Mouse (Mus musculus): ENCODE measurements around the gene Gm21958. TPM values are rescaled to one million over a fixed set of nuclear protein-coding genes. Genes with fewer than 3 reads are reported as not detected.
"Not testable (repeated sequence)": the region's sequence is repeated elsewhere in the genome, so short reads cannot be mapped to it uniquely, and the experiment has no call there.

The Gm21958 gene
- total RNA-seq, 2 experiments from 2014 or later = not detected

- DNase-seq (ENCODE audit: low spot score in 2 of 2) = no peak
These were observed 9.8 kb upstream of the Gm21958 start for GRCm38 (mm10) chr3:54723741-54724500.

GRCm38 (mm10) chr3:54718947-54719346 lies 4.8 kb upstream of the Gm21958 start:
- DNase-seq (ENCODE audit: low spot score in 2 of 2) = no peak

GRCm38 (mm10) chr3:54717348-54717747 lies 3.2 kb upstream of the Gm21958 start:
- DNase-seq (ENCODE audit: low spot score in 2 of 2) = no peak

- no peak for DNase-seq (ENCODE audit: low spot score in 2 of 2)
These were observed 1.3 kb upstream of the Gm21958 start for GRCm38 (mm10) chr3:54715461-54715860.

GRCm38 (mm10) chr3:54708972-54709371 lies 5.2 kb downstream of the Gm21958 start:
- no peak for DNase-seq (ENCODE audit: low spot score in 2 of 2)

GRCm38 (mm10) chr3:54704106-54704505 lies 10.0 kb downstream of the Gm21958 start:
- DNase-seq (ENCODE audit: low spot score in 2 of 2) = not testable (repeated sequence)

- DNase-seq (ENCODE audit: low spot score in 2 of 2) = no peak
These were observed 14.3 kb downstream of the Gm21958 start for GRCm38 (mm10) chr3:54699759-54700301.

GRCm38 (mm10) chr3:54693056-54693415 lies 21.1 kb downstream of the Gm21958 start:
- no peak for DNase-seq (ENCODE audit: low spot score in 2 of 2)

- peak; percentile 79 to 90 for DNase-seq (ENCODE audit: low spot score in 2 of 2)
These were observed 21.7 kb downstream of the Gm21958 start, which contains the start of gene Supt20 for GRCm38 (mm10) chr3:54692202-54693055. Gene Supt20 (plus strand): TSS chr3:54692807.

GRCm38 (mm10) chr3:54689091-54689490 lies 25.1 kb downstream of the Gm21958 start:
- DNase-seq (ENCODE audit: low spot score in 2 of 2) = no peak

GRCm38 (mm10) chr3:54687245-54687644 lies 26.9 kb downstream of the Gm21958 start:
- DNase-seq (ENCODE audit: low spot score in 2 of 2) = no peak

- no peak for DNase-seq (ENCODE audit: low spot score in 2 of 2)
These were observed 29.0 kb downstream of the Gm21958 start for GRCm38 (mm10) chr3:54685202-54685601.

- DNase-seq (ENCODE audit: low spot score in 2 of 2) = no peak
These were observed 32.6 kb downstream of the Gm21958 start for GRCm38 (mm10) chr3:54681310-54682204.

GRCm38 (mm10) chr3:54676818-54677217 lies 37.3 kb downstream of the Gm21958 start:
- DNase-seq (ENCODE audit: low spot score in 2 of 2) = no peak

- DNase-seq (ENCODE audit: low spot score in 2 of 2) = peak in 1 of 2 experiments; percentile 57
These were observed 41.3 kb downstream of the Gm21958 start for GRCm38 (mm10) chr3:54672557-54673529.

- DNase-seq (ENCODE audit: low spot score in 2 of 2) = no peak
These were observed 42.0 kb downstream of the Gm21958 start for GRCm38 (mm10) chr3:54672111-54672510.

- DNase-seq (ENCODE audit: low spot score in 2 of 2) = no peak
These were observed 44.6 kb downstream of the Gm21958 start for GRCm38 (mm10) chr3:54669559-54669958.

- DNase-seq (ENCODE audit: low spot score in 2 of 2) = no peak
These were observed 45.4 kb downstream of the Gm21958 start for GRCm38 (mm10) chr3:54668722-54669121.

- no peak for DNase-seq (ENCODE audit: low spot score in 2 of 2)
These were observed 46.0 kb downstream of the Gm21958 start for GRCm38 (mm10) chr3:54668141-54668540.
